Mouse (Mus musculus): Measurements from ENCODE around the gene Itgb3bp.

DNA sequence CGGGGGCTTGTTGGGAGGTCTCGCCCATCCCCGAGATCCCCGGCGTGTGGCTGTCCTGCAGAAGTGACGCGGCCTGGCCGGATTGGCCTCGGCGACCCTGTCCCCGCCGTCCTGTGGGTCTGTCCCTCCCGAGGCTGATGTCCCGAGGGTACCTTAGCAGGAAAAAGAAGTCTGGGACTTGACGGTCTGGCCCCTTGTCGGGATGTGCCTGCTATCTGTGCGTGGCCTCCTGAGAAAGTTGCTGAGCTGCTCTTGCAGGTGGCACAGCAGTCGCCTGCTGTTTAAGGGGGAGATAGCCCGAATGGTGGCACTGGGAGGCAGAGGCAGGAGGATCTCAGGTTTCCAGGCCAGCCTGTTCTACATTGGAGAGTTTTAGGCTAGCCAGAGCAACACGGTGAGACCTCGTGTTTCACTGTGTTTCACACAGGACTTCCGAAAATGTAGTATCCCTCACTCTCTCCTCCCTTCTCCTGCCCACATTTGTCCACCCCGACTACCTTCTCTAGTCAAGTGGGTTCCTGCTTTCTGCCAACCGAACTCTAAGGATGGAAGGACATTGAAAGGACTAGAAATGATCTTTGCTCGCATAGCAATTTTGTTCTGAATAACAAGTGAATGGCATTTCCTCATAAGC, 213.7 kb downstream of the Itgb3bp start:
- no peak for TF ChIP-seq POLR2A (IDR thresholded peaks at IDR 0.05; ENCODE audit: low read depth, low read length)
- TF ChIP-seq CTCF (conservative IDR thresholded peaks at IDR 0.05; ENCODE audit: insufficient read depth, insufficient read length, low read depth, low read length) = no peak
